Mouse (Mus musculus) layer of hippocampus, adult 9-11 months (tissue): ENCODE measurements around the gene Nabp2.

Experiments
- DNase-seq: peaks from one replicate; pipeline ENCODE4 v3.0.0; 2022

Gene Nabp2

GRCm38 (mm10) chr10:128411211-128412054, at the start of gene Nabp2, which contains the start of gene Rnf41:
Nabp2 (minus strand) TSS chr10:128411492.
Rnf41 (plus strand) TSS chr10:128411657.
- peak; percentile 97 for DNase-seq

DNA sequence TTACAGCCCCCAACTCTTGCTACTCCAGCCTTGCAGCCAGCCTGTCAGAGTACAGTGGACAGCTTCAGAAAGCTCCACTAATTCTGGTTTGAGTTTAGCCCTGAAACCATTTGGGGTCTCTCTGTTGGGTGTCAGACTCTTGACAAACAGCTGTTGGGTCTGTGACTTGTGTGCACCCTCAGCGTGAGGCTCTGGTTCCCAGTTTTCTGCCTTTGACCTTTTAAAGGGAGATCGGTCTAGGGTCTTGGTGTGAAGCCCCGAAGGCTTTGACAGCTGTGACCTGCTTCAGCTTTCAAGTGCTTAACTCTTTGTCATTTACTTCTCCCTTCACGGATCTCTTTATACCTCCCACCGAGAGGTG, 49.0 kb upstream of the Nabp2 start:
- no peak for DNase-seq

DNA sequence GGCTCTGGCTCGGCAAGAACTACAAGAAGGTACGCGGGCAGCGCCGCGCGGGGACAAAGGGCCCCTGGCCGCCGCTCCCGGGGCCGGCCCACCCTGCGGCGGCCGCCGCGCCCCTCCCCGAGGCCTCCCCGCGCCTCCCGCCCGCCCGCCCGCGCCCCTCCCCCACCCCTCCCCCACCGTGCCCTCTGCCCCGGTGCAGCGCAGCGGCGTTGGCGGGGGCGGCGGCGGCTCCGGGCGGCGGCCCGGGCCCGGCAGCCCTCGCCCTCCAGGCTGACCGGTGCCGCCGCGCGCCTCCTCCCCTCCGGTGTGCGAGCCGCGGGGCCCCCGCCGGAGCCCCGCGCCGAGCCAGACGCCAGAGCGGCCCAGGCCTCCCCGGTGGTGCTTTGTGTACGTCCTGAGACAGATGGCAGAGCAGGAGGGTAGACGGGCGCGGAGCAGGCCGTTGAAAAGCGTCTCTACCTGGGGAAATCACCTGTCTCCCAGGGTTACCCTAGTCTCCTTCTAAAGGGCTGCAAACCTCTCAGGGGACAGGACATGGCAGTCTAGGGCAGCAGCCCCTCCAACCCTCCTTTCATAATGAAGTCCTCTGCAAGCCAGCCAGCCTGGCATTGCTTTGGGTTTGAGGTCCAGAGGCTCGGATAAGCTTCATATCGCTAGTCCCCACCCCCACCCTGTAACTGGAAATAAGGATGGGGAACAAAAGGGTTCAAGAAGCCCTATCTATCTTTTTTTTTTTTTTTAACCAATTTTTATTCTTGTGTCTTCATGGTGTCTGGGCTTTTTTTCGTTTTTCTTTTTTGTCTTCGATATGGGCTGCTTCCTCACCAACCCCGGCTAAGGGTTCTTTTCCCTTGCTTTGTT, 48.3 kb upstream of the Nabp2 start:
- DNase-seq: no peak

DNA sequence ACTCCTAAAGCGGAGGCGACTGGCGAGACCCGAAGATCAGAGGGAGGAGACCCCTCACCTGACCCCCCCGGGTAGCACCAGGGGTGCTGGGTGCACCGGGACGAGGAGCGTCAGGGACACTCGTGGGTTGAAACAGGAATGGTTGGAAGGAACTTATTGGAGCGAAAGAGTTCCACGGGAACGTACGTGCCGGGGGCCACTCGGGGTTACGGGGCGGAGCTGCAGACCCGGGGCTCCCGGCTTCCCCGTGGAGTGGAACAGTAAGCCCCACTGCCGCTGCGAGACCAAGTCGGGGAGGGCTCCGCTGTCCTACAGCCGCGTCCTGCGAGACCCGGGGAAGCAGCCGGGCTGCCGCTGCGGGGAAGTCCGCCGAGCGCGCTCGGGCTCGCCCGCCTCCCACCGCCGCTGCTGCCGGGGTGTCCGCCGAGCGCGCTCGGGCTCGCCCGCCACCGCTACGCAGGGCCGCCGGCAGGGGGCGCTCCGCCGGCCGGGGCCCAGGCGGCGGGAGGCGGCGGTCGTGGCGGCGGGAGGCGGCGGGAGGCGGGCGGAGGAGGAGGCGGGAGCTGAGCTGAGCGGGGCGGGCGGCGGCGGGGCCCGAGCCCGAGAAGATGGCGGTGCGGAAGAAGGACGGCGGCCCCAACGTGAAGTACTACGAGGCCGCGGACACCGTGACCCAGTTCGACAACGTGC, 47.6 kb upstream of the Nabp2 start, which contains the start of gene Smarcc2:
TSS of gene Smarcc2 (plus strand) at position 530 of the 690 bp plus-strand sequence.
- peak; percentile 79 for DNase-seq

GRCm38 (mm10) chr10:128458348-128458718, 47.0 kb upstream of the Nabp2 start:
- peak; percentile 79 for DNase-seq

DNA sequence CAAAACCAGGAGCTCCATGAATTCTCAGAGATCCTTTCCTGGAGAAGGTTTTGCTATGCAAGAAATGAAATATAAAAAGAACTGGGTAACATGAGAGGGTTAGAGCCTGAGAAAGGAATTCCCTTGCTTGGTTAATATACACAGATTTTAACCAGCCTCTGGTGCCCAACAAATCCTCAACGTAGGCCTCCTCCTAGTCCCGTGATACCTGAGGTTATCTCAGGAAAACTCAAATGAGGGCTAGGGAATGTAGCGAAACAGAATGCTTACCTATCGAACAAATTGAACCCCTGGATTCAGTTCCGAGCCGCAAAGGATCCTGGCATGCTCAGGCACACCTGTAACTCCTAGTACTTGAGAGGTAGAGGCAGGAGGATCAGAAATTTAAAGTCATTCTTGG, 46.4 kb upstream of the Nabp2 start:
- DNase-seq: no peak

- peak; percentile 66 for DNase-seq
Measured at GRCm38 (mm10) chr10:128455280-128455679, 44.0 kb upstream of the Nabp2 start.

GRCm38 (mm10) chr10:128454471-128454870, 43.2 kb upstream of the Nabp2 start:
- no peak for DNase-seq

- no peak for DNase-seq
Measured at GRCm38 (mm10) chr10:128451014-128451413, 39.7 kb upstream of the Nabp2 start.

DNA sequence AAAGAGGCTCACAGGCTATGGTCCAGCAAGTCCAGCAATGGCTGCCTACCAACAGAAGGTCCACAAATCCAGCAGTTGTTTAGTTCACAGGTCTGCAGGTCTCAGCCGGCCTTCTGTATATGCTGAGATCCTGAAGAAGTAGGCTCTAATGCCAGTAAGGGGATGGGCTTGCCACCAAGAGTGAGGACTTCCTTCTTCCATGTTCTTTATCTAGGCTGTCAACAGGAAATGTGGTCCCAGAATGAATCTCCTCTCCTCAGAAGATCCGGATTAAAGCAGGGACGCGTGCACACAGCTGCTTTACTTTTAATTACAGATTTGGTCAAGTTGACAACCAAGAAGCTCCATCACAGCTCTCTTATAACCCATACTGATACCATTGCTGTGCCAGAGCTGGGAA, 34.1 kb upstream of the Nabp2 start:
- DNase-seq: no peak

- DNase-seq: no peak
Measured at GRCm38 (mm10) chr10:128444354-128444753, 33.1 kb upstream of the Nabp2 start.

DNA sequence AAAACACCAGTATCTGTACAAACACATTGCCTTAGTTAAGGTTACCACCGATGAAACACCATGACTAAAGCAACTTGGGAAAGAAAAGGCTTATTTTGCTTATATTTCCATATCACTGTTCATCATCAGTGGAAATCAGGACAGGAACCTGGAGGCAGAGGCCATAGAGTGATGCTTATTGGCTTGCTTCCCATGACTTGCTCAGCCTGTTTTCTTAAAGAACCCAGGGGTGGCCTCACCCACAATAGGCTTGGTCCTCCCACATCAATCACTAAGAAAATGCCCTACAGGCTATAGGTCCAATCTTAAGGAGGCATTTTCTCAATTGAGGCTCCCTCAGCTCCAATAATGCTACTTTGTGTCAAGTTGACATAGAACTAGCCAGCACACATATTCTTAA, 31.4 kb upstream of the Nabp2 start:
- DNase-seq: no peak

DNA sequence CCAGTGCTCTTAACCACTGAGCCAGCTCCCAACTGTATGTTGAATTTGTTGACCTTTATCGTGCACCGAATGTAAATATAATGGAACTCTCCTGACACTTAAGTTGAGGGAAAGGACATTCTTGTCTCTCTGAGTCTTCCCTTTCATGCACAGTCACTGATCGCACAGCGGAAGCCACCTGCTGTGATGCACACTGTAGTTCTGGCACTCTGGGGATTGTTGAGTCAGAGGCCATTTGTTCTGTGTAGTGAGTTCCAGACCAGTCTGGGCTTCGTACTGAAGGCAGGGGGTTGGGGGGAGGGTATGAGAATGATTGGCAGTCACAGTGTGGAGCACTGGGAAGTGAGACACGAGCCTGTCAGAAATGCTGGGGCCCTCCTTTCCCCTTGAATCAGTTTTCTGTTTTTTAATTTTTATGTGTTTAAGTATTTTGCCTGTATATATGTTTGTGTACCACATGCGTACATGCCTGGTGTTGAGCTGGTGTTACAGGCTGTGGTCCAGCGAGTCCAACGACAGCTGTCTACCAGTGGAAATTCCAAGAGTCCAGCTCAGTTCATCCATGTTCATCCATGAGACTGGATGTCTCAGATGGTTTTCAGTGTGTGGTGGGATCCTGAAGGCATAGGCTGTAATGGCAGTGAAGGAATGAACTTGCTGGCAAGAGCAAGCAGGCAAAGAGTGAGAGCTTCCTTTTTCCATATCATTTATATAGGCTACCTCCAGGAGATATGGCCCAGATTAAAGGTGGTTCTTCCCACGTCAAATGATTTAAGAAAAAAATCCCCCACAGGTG, 30.2 kb upstream of the Nabp2 start:
- no peak for DNase-seq

GRCm38 (mm10) chr10:128440407-128440806, 29.1 kb upstream of the Nabp2 start:
- DNase-seq: no peak

DNA sequence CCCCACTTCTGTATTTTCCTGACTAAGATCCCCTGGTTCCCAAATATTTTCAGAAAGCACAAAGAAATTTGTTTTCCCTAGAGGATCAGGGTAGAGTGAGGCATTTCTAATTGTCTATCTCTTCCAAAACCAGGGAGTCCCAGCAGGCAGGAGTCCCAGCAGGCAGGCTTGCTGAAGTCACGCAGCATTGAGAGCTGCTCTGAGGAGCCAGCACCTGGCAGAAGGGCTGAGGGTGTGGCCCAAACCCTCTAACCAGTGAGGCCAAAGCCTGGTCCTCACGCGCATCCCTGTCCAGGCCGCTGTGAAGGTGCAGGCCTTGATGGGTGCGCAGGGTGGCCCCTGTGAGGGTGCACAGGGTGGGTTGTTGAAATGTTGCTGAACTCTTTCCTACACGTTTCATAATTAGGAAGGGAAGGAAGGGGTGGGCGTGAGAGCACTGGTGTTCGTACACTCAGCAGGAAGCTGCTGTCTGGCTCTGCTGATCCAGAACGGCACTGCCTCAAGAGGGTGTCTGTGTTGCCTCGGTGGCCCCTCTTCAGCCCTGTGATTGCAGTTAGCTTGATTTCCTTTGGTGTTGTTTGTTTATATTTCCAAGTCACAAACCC, 27.5 kb upstream of the Nabp2 start:
- peak; percentile 64 for DNase-seq

GRCm38 (mm10) chr10:128436376-128436775, 25.1 kb upstream of the Nabp2 start:
- no peak for DNase-seq

DNA sequence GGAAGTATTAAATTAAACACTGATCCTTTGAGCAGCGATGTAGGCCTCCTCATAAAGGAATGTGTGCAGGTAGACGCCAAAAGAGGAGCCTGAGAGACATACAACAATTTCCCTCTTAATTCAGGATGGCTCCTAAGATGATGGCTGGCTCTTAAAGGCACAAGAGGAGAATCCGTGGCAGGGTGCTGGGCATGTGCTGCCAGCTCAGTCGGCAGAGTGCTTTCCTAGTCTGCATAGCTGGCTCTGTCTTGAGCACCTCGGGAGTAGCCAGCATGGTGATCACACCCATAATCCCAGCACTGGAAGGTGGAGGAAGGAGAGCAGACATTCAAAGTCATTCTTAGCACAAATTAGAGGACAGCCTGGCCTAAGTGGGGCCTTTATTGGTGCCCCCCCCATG, 24.6 kb upstream of the Nabp2 start:
- no peak for DNase-seq

DNA sequence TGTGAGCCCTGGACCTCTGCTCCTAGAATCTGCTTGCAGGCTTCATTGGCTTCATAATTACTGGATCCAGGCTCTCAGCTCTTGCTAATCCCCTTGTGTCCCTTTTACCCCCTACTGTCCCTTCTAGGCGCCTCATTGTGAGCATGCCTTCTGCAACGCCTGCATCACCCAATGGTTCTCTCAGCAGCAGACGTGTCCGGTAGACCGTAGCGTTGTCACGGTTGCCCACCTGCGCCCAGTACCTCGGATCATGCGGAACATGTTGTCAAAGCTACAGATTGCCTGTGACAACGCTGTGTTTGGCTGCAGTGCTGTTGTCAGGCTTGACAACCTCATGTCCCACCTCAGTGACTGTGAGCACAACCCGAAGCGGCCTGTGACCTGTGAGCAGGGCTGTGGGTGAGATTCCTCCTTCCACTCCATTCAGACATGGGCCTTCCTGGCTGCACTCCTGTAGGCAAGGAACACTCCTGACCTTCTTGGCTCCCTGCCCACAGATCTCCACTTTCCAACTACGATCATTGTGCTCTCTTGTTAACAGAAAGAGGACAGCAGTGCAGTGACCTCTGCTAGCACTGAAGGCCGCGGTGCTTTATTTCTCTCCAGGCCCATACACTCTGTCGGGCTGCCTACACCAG, 24.0 kb upstream of the Nabp2 start:
- DNase-seq: no peak

DNA sequence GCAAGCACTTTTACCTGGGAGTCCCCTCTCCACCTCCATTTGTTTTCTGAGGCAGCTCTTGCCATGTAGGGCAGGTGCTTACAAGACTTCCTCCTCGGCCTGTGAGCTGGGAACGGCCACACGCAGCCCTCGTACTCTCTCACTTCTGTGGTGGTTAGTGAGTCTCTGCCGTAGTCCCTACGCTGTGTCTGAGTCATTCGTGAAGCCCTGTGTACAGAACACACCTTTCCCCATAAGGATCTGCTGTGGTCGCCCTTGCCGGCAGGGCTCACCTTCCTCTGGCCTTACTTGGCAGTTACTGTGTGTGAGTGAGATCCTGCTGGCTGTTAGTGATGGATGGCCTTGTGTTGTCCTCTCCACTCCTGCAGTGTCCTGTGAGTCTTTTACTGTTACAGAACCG, 23.4 kb upstream of the Nabp2 start:
- no peak for DNase-seq

DNA sequence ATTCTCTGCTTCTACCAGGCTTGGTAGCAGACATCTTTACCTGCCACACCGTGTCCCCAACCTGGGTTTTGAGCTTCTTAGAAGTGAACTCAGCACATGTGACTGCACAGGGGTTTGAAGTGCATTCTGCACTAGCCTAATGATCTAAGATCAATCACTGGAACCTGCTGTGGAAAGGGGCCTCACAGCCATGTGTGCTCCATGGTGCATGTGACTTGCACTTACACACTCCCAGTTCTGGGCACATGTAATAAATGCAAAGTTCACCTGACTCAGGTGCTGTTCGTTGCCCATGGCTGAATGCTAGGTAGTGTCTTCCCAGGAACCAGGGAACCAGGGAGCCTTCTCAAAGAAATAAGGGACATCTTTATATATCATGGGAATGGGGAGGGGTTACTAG, 22.1 kb upstream of the Nabp2 start:
- DNase-seq: no peak

- DNase-seq: no peak
Measured at GRCm38 (mm10) chr10:128429454-128429853, 18.2 kb upstream of the Nabp2 start.

DNA sequence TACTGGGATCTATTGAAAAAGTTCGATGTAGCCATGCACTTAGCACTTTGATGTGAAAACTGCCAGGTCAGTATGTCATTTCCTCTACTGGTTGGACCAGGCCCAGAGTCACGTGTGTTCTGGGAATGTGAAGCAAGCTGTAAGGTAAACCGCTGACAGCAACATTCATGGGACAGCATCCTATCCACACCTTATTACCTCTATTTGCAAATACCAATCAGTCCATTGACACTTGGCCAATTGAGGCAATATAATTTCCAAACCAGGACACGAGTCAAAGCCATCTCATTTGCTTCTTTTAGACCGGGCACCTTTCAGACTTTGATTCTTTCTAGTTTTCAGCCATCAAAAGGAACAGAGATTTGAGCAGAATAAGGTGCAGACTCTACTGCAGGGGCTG, 17.8 kb upstream of the Nabp2 start:
- DNase-seq: no peak
